Mouse (Mus musculus) gastrocnemius, adult 8-10 months (tissue): ENCODE results near the gene Vegfa. TPM values are rescaled to one million over a fixed set of nuclear protein-coding genes. Genes with fewer than 3 reads are reported as not detected.

Experiments used
- total RNA-seq, 4 experiments: library from RNA; stranded (reverse); gene quantifications; 2 replicates each; pipeline ENCODE4 v1.2.4; 2022

Gene Vegfa
- total RNA-seq, 4 experiments from 2014 or later, result 88.9 to 165 (median 110) TPM

Other genes with a start within 250 kb of the Vegfa start
- gene Mrps18a, start 78.6 kb upstream of the Vegfa start, total RNA-seq, result 10 to 100 TPM; 78.9 to 93.4 (median 89.2) TPM
- gene Rsph9, start 111.8 kb upstream of the Vegfa start, total RNA-seq, result under 1 TPM in 3 of 4 experiments, not detected in 1; 0.34 to 0.58 (median 0.40) TPM
- gene Mad2l1bp, start 121.2 kb upstream of the Vegfa start, total RNA-seq, result 10 to 100 TPM; 14.1 to 26.9 (median 18.9) TPM
- 10 to 100 TPM; 37.0 to 43.9 (median 40.3) TPM for gene Gtpbp2, start 128.7 kb upstream of the Vegfa start, total RNA-seq
- gene Polh, start 170.3 kb upstream of the Vegfa start, total RNA-seq, result 10 to 100 TPM; 12.3 to 16.2 (median 14.3) TPM
- 10 to 100 TPM in 2 of 4 experiments, 1 to 10 TPM in 2; 8.0 to 10.3 (median 9.6) TPM for gene Xpo5, start 170.4 kb upstream of the Vegfa start, total RNA-seq
- 10 to 100 TPM; 12.9 to 20.4 (median 16.6) TPM for gene Polr1c, start 215.7 kb upstream of the Vegfa start, total RNA-seq
- gene Yipf3, start 215.7 kb upstream of the Vegfa start, total RNA-seq, result 10 to 100 TPM; 56.2 to 75.3 (median 61.7) TPM
- gene Lrrc73, start 221.2 kb upstream of the Vegfa start, total RNA-seq, result not detected